Mouse (Mus musculus) erythroblast, embryonic 14.5 days (primary cell): ENCODE results near the gene Fam72a.

Experiments used
- GATA1 ChIP-seq: IDR thresholded peaks from 2 replicates; pipeline ENCODE4 v1.6.1; 2012; ENCODE audit warnings: low read length, inconsistent platforms, mixed read lengths
- TAL1 ChIP-seq: IDR thresholded peaks from 3 replicates; pipeline ENCODE4 v1.6.1; 2012; ENCODE audit warnings: low read length, inconsistent platforms, mixed read lengths

- no peak for TF ChIP-seq GATA1
- no peak for TF ChIP-seq TAL1
These were observed 12.1 kb downstream of the Fam72a start for GRCm38 (mm10) chr1:131539771-131540170.
